Mouse (Mus musculus): ENCODE results near the gene Glipr1l3. TPM values are rescaled to one million over a fixed set of nuclear protein-coding genes. Genes with fewer than 3 reads are reported as not detected.

The Glipr1l3 gene
- polyA plus RNA-seq (2012; rRNA removed): not detected in 2 replicates

GRCm38 (mm10) chr10:112159882-112160560, at the start of gene Glipr1l3:
Glipr1l3 (minus strand) TSS chr10:112160327.

GRCm38 (mm10) chr10:112163168-112163766, 3.1 kb upstream of the Glipr1l3 start, which contains the start of gene Caps2:
Caps2 (plus strand) TSS chr10:112163621.

Other genes starting within 250 kb of the Glipr1l3 start
- gene Krr1, start 187.7 kb downstream of the Glipr1l3 start, polyA plus RNA-seq (2012; rRNA removed): 0.66 and 0.78 TPM in 2 replicates
- 1.1 and 1.5 TPM in 2 replicates for gene Glipr1, start 157.7 kb downstream of the Glipr1l3 start, polyA plus RNA-seq (2012; rRNA removed)
- gene Glipr1l1, start 100.1 kb downstream of the Glipr1l3 start, polyA plus RNA-seq (2012; rRNA removed): not detected in 2 replicates
- not detected in 2 replicates for gene Glipr1l2, start 77.0 kb downstream of the Glipr1l3 start, polyA plus RNA-seq (2012; rRNA removed)
- 0.05 TPM in 1 of 2 replicates, not detected in the other for gene Caps2, start 3.3 kb upstream of the Glipr1l3 start, polyA plus RNA-seq (2012; rRNA removed)
- 0.06 and 0.10 TPM in 2 replicates for gene Kcnc2, start 110.8 kb upstream of the Glipr1l3 start, polyA plus RNA-seq (2012; rRNA removed)

All from stomach, adult 2 months (tissue).